Mouse (Mus musculus) testis, adult 2 months (tissue): ENCODE results near the gene Stk33.

ENCODE experiments used
- CTCF ChIP-seq: fragments of 200-500 bp; IDR thresholded peaks from 2 replicates; pipeline ENCODE4 v1.5.1; 2012; ENCODE audit warnings: low read depth, mild to moderate bottlenecking, inconsistent platforms, low read length, moderate library complexity; ENCODE audit not compliant: control insufficient read depth, insufficient read depth, insufficient replicate concordance
- POLR2A ChIP-seq: fragments of 200-500 bp; IDR thresholded peaks from 2 replicates; pipeline ENCODE4 v1.6.1; 2012; ENCODE audit warnings: low read depth, mild to moderate bottlenecking, inconsistent platforms, low read length, moderate library complexity; ENCODE audit not compliant: control insufficient read depth

- no peak for TF ChIP-seq CTCF
- TF ChIP-seq POLR2A: no peak
These were observed 3.9 kb upstream of the Stk33 start for GRCm38 (mm10) chr7:109442739-109443138.
